Mouse (Mus musculus): ENCODE results near the gene Anxa2. TPM values are rescaled to one million over a fixed set of nuclear protein-coding genes. Genes with fewer than 3 reads are reported as not detected.

The Anxa2 gene
- polyA plus RNA-seq, 1 experiment: 650 TPM

DNA sequence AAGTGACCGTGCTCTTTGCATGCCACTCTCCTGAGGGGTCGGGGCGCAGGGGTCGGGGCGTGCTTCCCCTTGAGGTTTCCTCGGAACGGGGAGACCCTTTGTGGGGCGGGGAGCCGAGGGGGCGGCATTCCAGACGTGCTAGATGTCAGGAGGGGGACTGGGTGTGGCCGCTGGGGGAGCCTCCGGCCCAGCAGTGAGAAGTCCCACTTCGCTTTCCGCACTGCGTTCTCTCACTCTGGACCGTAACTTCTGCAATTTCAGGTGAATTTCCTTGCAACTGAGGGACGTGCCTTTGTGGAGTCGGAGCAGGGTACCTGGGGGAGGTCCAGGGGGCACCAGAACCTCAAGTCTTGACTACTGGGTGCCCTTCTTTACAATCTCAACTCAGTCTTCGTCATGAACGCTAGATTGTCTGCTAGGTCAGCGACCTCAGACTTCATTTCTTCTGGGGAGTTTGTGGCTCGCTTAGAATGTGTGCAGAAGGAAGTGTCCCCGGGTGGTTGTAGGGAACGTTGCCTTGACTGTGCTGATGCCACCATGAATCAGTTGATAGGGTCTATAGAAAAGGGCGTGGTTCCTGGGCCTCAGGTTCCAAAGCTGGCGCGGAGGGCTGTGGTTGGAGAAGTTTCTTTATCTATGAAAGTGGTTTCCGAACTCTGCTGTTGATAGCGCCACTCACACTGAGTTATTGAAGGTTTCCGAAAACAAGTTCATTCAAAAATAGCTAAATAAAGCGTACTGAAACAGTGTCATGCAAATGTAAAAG lies 664 bp downstream of the Anxa2 start:
- Histone ChIP-seq H3K27ac (replicated peaks; ENCODE audit: low read depth, low read length) (peak overlapping the region; percentile 95), H3K4me1 (ENCODE audit: control insufficient read depth, insufficient read depth, insufficient read length, low read length) (peaks cover 14% of the 10 kb centered on the region), H3K4me3 (ENCODE audit: insufficient read depth, low read depth, low read length) (peak overlapping the region; percentile 96)

GRCm38 (mm10) chr9:69454691-69455090 lies 1.3 kb downstream of the Anxa2 start:
- peaks cover 20% of the 10 kb centered on the region for H3K4me1 ChIP-seq (ENCODE audit: control insufficient read depth, insufficient read depth, insufficient read length, low read length)
- H3K27ac ChIP-seq (replicated peaks; ENCODE audit: low read depth, low read length): peak overlapping the region; percentile 95
- peak overlapping the region; percentile 96 for H3K4me3 ChIP-seq (ENCODE audit: insufficient read depth, low read depth, low read length)

GRCm38 (mm10) chr9:69455391-69455790 lies 2.0 kb downstream of the Anxa2 start:
- peak overlapping the region; percentile 71 for H3K27ac ChIP-seq (replicated peaks; ENCODE audit: low read depth, low read length)
- H3K4me3 ChIP-seq (ENCODE audit: insufficient read depth, low read depth, low read length): peak overlapping the region; percentile 52
- peaks cover 26% of the 10 kb centered on the region for H3K4me1 ChIP-seq (ENCODE audit: control insufficient read depth, insufficient read depth, insufficient read length, low read length)

- Histone ChIP-seq H3K27ac (replicated peaks; ENCODE audit: low read depth, low read length) (peak overlapping the region; percentile 71), H3K4me3 (ENCODE audit: insufficient read depth, low read depth, low read length) (peak overlapping the region; percentile 1), H3K4me1 (ENCODE audit: control insufficient read depth, insufficient read depth, insufficient read length, low read length) (peaks cover 28% of the 10 kb centered on the region)
These were observed 3.1 kb downstream of the Anxa2 start for GRCm38 (mm10) chr9:69456406-69457075.

DNA sequence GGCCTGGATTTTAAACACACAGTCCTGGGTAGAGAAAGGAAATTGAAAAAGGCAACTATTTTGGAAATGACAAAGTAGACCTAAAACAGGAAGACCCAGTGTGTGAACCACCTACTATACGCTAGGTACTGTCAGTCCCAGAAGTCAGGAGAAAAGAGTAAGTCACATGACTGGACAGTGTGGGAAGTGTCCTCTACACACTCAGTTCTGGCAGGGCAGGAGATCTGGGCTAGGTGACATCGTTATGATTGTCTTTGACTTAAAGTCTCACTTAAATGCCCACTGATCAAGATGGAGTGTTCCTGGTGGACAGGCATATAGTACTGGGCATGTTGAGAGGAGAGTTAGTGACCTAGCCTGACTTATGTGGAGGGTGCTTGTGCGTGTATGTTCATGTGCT lies 3.7 kb downstream of the Anxa2 start:
- Histone ChIP-seq H3K4me1 (ENCODE audit: control insufficient read depth, insufficient read depth, insufficient read length, low read length) (peaks cover 30% of the 10 kb centered on the region), H3K27ac (replicated peaks; ENCODE audit: low read depth, low read length) (peak overlapping the region; percentile 71), H3K4me3 (ENCODE audit: insufficient read depth, low read depth, low read length) (peak overlapping the region; percentile 1)

GRCm38 (mm10) chr9:69457747-69458625 lies 4.6 kb downstream of the Anxa2 start:
- Histone ChIP-seq H3K4me3 (ENCODE audit: insufficient read depth, low read depth, low read length) (peak overlapping the region; percentile 13), H3K27ac (replicated peaks; ENCODE audit: low read depth, low read length) (peak overlapping the region; percentile 71), H3K4me1 (ENCODE audit: control insufficient read depth, insufficient read depth, insufficient read length, low read length) (peaks cover 30% of the 10 kb centered on the region)

- Histone ChIP-seq H3K4me1 (ENCODE audit: control insufficient read depth, insufficient read depth, insufficient read length, low read length) (peaks cover 30% of the 10 kb centered on the region), H3K4me3 (ENCODE audit: insufficient read depth, low read depth, low read length) (no peak overlapping the region), H3K27ac (replicated peaks; ENCODE audit: low read depth, low read length) (peak overlapping the region; percentile 29)
These were observed 5.6 kb downstream of the Anxa2 start for GRCm38 (mm10) chr9:69458982-69459381.

- Histone ChIP-seq H3K27ac (replicated peaks; ENCODE audit: low read depth, low read length) (peak overlapping the region; percentile 29), H3K4me1 (ENCODE audit: control insufficient read depth, insufficient read depth, insufficient read length, low read length) (peaks cover 33% of the 10 kb centered on the region), H3K4me3 (ENCODE audit: insufficient read depth, low read depth, low read length) (no peak overlapping the region)
These were observed 6.5 kb downstream of the Anxa2 start for GRCm38 (mm10) chr9:69459876-69460275.

DNA sequence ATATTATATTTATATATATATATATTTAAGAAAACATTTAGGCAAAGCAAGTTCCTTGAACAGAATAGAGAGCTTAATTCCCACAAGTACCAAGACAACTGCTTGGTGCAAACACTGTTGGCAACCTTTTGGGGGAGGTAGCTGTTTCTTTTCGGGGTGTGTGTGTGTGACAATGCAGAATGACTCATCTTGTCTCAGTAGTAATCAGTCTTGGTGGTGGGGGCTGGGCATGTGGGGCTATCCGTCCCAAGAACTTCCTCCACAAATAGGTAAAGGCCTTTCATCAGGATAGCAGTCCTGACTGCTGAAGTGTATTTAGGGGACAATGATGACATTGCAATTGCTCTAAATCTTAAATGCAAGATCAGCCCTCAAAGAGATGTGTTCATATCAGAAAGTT lies 9.6 kb downstream of the Anxa2 start:
- Histone ChIP-seq H3K27ac (replicated peaks; ENCODE audit: low read depth, low read length) (no peak overlapping the region), H3K4me1 (ENCODE audit: control insufficient read depth, insufficient read depth, insufficient read length, low read length) (peaks cover 27% of the 10 kb centered on the region)

GRCm38 (mm10) chr9:69464109-69464756 lies 10.8 kb downstream of the Anxa2 start:
- peaks cover 22% of the 10 kb centered on the region for H3K4me1 ChIP-seq (ENCODE audit: control insufficient read depth, insufficient read depth, insufficient read length, low read length)
- no peak overlapping the region for H3K27ac ChIP-seq (replicated peaks; ENCODE audit: low read depth, low read length)
- no peak overlapping the region for H3K4me3 ChIP-seq (ENCODE audit: insufficient read depth, low read depth, low read length)

More for the DNA sequence above, 9.6 kb downstream of the Anxa2 start:
- H3K4me3 ChIP-seq (ENCODE audit: insufficient read depth, low read depth, low read length): no peak overlapping the region

DNA sequence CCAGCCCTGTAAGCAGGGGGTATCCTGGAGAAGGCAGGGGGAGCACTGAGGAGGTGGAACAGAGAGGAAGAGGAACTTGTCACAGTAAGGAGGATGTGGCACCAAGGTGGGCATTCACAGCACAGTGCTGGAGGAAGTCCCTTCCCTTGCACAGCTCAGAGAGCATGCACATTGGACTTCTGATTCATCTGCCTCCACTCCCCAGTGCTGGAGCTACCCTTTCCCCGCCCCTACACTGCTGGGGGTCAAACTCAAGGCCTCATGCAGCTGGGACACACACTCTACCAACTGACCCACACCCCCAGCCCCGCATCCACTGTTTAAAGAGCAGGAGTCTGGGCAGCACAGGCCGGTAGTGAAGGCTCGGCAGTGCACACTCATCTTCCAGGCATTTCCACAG lies 12.7 kb downstream of the Anxa2 start:
- Histone ChIP-seq H3K4me1 (ENCODE audit: control insufficient read depth, insufficient read depth, insufficient read length, low read length) (peaks cover 13% of the 10 kb centered on the region; the same call in 1 of the 2 replicates), H3K27ac (replicated peaks; ENCODE audit: low read depth, low read length) (no peak overlapping the region), H3K4me3 (ENCODE audit: insufficient read depth, low read depth, low read length) (no peak overlapping the region)

DNA sequence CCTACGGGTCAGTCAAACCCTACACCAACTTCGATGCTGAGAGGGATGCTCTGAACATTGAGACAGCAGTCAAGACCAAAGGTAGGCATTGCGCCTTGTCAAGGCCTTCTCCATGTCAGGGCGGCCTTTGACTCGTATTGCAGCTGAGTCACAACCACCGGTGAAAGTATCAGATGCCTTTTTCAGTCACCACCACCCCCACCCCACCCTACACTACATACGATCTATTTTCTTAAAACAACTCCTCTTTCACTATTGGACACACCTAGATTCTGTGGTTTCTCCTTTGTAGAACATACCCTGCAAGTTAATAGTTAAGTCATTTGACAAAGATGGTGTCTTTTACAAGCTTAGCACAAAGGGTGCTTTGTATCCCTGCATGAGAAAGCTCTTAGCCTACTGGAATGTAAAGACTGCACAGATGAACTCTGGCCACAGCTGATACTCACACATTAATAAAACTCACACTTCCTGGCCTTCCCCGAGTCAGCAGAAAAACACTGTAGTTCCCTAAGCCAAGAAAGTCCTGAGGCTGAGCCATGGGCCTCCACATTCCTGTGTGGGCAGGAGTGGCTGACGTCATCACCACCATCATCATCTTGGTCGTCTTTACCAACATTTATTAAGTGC lies 14.0 kb downstream of the Anxa2 start:
- Histone ChIP-seq H3K4me1 (ENCODE audit: control insufficient read depth, insufficient read depth, insufficient read length, low read length) (peaks cover 13% of the 10 kb centered on the region; the same call in 1 of the 2 replicates), H3K27ac (replicated peaks; ENCODE audit: low read depth, low read length) (no peak overlapping the region), H3K4me3 (ENCODE audit: insufficient read depth, low read depth, low read length) (no peak overlapping the region)

DNA sequence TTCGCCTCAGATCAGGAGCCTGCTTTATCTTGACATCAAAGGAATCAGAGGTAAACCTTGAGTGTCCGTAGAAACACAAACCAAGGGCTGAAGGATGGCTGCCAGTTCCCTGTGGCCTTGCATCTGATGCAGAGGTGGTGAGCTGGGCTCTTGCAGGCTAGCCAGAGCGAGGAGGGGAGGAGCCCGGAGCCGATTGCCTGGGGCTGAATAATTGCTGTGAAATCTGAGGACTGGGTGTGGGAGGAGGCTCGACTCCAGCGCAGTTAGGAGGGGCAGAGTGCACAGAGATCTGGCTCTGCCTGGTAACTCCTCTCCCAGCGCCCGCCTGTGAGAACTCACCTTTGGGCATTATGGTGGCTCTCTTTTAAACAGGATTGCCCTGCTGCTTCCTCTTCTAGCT lies 15.6 kb downstream of the Anxa2 start:
- Histone ChIP-seq H3K27ac (replicated peaks; ENCODE audit: low read depth, low read length) (no peak overlapping the region), H3K4me1 (ENCODE audit: control insufficient read depth, insufficient read depth, insufficient read length, low read length) (peaks cover 17% of the 10 kb centered on the region; the same call in 1 of the 2 replicates), H3K4me3 (ENCODE audit: insufficient read depth, low read depth, low read length) (no peak overlapping the region)

DNA sequence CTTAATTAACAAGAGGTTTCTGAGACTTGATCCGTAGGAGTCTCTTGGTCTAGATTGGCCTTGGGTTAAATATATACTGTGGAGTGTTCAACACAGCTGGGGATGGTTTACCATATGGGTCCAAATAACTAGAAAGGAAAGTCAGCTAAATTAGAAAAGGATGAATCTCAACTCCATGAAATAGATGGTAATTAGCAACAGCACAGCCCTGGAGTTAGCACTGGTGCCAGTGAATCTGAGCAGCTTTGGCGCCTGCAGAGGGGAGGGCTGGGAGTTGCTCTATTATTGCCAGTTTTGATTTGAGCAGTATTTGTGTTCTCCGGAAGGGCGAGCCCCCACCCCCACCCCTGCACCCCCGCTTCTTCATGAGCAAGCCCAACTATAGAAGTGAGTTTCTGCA lies 16.9 kb downstream of the Anxa2 start:
- Histone ChIP-seq H3K27ac (replicated peaks; ENCODE audit: low read depth, low read length) (no peak overlapping the region), H3K4me3 (ENCODE audit: insufficient read depth, low read depth, low read length) (no peak overlapping the region), H3K4me1 (ENCODE audit: control insufficient read depth, insufficient read depth, insufficient read length, low read length) (peaks cover 14% of the 10 kb centered on the region; the same call in 1 of the 2 replicates)

All from brown adipose tissue, adult 24 weeks (tissue).